Mouse (Mus musculus): ENCODE data around the gene Exoc6. TPM values are rescaled to one million over a fixed set of nuclear protein-coding genes. Genes with fewer than 3 reads are reported as not detected.

Gene Exoc6
- total RNA-seq, 1 experiment from 2014 or later, result 116 TPM

DNA sequence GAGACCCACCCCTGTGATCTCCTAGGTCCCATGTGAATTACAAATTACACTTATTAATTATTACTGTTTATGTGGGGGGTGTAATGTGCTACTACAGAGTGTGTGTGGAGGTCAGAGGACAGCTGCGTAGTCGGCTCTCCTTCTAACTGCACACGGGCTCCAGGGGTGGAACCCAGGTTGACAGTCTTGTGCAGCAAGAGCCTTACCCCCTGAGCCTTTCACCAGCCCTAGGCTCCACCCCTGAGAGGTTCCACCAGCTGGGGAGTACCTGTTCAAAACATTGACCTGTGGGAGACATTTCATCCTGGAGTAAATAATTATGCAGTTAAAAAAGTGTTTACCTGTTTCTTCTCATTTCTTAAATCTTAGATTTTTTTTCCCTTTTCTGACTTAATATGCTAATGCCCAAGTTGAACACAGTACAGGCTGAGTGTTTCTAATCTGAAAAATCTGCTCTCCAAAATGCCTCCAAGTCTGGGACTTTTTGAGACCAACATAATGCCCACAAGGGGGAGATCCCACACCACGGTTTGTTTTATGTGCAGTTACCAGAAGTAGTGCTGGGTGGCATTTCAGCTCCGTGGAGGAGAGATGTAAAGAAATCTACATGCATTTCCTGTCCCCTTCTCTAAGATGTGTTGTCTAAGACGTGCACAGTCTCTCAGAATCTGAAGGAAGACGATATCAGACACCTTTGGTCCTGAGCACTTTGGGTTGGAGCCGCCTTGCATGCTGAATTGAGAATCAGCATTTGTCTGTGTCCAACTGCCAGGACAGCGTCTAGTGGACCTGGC is 9.3 kb downstream of the Exoc6 start:
- peak; percentile 38 to 41; a peak in 2 of 4 replicates for ATAC-seq (replicated peaks in 1 of 2; ENCODE audit: insufficient read depth in 1 of 2, low FRiP score in 2 of 2, low TSS enrichment in 1 of 2, low read depth in 1 of 2, poor library complexity in 2 of 2, severe bottlenecking in 2 of 2)

DNA sequence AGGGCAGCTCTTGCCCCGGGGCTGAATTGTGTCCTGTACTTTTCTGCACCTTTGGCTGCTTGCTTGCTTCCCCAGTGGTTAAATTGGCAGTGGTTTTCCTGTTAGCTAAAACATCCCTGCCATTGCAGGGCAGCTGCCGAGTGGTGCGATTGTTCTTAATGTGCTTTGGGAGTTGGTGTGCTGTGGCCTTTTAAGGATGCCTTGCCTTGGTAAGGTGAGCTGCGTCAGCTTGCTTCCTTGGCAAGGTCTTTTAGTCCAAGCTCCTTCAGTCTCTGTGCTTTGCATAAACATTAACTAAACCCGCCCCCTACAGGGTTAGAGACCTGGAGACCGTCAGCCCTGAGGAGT is 9.8 kb downstream of the Exoc6 start:
- peak in 1 of 2 experiments; percentile 33; a peak in 1 of 4 replicates for ATAC-seq (replicated peaks in 1 of 2; ENCODE audit: insufficient read depth in 1 of 2, low FRiP score in 2 of 2, low TSS enrichment in 1 of 2, low read depth in 1 of 2, poor library complexity in 2 of 2, severe bottlenecking in 2 of 2)

DNA sequence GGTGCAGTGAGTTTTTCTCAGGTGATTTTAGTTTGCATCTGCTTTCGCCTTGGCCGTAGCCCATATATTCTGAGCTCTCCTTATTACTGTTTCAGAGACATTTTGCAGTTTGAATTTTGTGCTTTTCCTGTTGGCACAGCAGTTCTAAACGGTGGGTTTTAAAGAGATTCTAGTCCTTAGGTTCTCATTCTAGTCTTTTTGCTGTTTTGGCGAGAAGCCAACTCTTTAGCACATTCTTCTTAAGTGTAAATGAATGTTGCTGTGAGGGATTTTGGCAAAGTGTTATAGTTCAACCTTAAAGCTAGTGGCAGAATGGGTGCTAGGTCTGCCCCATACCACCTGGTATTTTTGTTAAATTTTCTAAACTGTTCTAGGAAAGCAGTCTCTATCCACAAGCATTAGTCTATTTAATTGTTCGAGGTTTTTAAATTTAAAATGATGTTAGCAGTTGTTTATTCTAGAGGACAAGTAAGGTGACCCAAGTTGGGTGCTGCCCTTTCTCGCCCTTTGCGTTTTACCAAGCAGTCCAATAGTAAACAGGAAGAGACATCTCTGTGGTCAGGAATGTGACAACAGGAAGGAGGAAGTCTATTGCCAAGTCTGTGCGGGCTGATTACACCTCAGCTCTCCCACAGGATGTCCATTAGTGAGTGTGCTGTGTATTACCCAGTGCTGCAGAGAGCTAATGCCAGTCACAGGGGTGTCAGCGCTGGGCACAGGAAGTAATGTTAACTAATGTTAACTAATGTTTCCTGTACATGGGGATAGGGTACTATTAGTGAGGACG is 11.1 kb downstream of the Exoc6 start:
- ATAC-seq (replicated peaks in 1 of 2; ENCODE audit: insufficient read depth in 1 of 2, low FRiP score in 2 of 2, low TSS enrichment in 1 of 2, low read depth in 1 of 2, poor library complexity in 2 of 2, severe bottlenecking in 2 of 2), result peak; percentile 87 to 92

DNA sequence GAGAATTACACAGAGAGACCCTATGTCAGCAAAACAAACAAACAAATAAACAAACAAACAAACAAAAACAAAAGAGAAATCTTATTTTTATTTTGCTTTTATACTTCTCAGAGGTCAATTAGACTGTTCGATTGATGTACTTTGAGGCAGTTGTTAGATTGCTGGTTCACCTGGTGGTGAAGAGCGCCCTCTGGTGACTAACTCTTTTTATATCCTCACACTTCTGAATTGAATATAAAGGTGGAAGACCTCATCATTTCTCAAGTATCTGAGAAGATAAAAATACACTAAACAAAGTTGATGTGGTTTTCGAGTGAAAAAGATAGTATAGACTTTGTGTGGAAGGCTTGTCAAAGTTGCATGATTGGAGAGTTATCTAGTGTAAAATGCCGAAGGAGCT is 13.5 kb downstream of the Exoc6 start:
- no peak for ATAC-seq (replicated peaks in 1 of 2; ENCODE audit: insufficient read depth in 1 of 2, low FRiP score in 2 of 2, low TSS enrichment in 1 of 2, low read depth in 1 of 2, poor library complexity in 2 of 2, severe bottlenecking in 2 of 2)

DNA sequence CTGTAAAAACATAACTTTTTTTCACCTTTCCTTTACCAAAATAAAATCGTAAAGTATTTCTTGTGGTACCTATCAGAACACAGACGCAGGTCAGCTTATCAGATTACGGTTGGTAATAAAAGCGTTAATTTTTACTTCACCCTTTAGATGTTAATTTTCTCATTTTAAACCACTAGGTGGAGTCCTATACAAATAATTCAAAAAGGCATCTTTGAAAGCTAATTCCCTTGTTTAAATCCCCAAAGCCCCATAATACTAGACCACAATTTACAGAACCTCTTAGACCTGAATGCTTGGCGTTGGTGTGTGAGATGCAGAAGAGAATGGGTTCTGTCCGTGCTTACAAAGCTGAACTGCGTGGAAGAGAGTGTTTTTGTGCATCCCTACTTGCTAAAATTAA is 15.6 kb downstream of the Exoc6 start:
- ATAC-seq (replicated peaks in 1 of 2; ENCODE audit: insufficient read depth in 1 of 2, low FRiP score in 2 of 2, low TSS enrichment in 1 of 2, low read depth in 1 of 2, poor library complexity in 2 of 2, severe bottlenecking in 2 of 2), result no peak

DNA sequence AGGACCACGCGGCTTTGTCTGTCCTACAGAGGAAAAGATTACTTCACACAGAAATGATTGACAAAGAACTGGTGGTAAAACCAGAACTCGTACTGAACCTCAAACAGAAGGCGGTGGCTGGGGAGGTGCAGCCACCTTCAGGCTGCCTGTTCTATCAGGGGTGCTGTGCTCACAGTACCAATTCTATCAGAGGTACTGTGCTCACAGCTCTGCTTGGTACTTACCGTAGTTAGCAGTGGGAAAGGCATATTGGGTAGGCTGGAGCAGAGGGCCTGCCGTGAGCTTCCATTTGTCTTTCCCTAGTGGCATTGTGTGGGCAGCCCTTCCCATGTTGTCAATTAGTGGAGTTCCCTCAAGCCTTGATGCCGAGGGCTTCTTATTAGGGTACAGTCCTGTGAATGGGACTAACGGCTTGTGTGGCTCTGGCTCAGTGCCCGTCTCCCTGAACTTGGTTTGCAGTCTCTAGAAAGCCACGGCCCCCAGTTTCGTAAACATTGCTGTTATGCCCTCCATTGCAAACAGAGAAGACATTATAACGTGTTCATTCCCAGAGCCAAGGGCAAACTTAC is 19.1 kb downstream of the Exoc6 start:
- ATAC-seq (replicated peaks in 1 of 2; ENCODE audit: insufficient read depth in 1 of 2, low FRiP score in 2 of 2, low TSS enrichment in 1 of 2, low read depth in 1 of 2, poor library complexity in 2 of 2, severe bottlenecking in 2 of 2), result no peak

DNA sequence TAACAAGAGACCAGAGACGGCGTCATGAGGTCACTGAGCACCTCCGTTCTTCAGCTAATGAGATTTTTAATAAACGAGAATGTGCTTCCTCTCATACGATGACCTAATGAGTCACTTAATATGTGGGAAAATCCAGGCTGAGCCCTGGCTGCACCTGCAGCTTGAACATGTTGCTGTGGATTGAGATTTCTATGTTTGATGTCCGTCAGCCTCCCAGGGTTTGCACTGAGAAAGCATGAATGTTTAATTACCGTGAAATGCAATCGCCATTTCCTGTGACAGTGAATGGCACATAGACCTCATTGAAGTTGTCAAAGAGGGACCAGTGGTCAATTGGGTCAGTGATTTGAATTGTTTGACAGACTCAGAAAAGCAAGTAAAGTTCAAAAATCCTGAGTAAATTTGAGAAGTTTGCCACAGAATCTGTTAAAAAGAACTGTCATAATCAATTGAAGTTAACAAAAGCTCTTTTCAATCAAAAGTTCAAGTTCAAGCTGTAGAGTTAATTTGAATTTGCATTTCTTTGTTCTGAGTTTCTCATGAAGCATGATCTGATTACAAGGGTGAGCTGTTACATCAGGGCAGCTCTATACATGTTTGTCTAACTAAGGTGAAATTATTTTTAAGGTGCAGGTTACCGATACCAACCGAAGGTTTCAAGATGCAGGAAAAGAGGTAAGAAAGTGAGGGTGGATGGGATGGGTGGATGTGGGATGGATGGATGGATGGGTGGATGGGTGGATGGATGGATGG is 20.9 kb downstream of the Exoc6 start:
- ATAC-seq (replicated peaks in 1 of 2; ENCODE audit: insufficient read depth in 1 of 2, low FRiP score in 2 of 2, low TSS enrichment in 1 of 2, low read depth in 1 of 2, poor library complexity in 2 of 2, severe bottlenecking in 2 of 2), result no peak

DNA sequence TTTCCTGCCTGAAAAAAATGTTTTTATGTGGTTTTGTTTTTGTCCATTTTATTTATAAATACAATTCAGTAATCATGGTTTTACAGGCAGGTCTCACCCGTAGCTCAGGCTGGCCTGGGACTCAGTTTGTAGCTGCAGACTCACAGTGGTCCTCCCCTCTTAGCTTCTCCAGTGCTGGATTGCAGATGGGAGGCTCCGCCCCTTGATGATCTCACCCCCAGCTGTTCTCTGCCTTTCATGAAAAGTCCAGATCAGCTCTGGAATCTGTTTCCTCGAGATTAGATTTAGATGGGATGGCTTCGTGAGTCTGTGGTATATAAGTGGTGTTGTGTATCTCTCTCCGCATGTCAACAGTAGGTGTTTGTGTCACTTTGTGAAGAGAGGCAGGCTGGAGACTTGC is 24.6 kb downstream of the Exoc6 start:
- ATAC-seq (replicated peaks in 1 of 2; ENCODE audit: insufficient read depth in 1 of 2, low FRiP score in 2 of 2, low TSS enrichment in 1 of 2, low read depth in 1 of 2, poor library complexity in 2 of 2, severe bottlenecking in 2 of 2), result no peak

DNA sequence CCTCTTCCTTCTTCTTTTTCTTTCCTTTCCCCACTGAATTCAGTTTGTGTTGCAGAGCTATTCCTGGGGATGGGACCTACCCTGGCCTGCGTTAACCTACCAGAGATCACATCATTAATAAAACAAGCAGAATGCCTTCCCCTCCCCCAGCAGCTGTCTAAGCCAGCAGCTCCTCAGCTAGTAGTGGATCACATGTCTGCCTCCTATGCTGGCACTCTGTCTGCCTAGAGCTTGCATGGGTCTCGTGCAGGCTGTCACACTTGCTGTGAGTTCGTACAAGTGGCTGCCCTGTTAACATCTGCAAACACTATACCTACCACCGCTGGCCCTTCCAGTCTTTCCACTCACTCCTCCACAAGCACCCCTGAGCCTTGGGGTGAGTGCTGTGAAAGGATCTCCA is 29.4 kb downstream of the Exoc6 start:
- ATAC-seq (replicated peaks in 1 of 2; ENCODE audit: insufficient read depth in 1 of 2, low FRiP score in 2 of 2, low TSS enrichment in 1 of 2, low read depth in 1 of 2, poor library complexity in 2 of 2, severe bottlenecking in 2 of 2), result no peak

DNA sequence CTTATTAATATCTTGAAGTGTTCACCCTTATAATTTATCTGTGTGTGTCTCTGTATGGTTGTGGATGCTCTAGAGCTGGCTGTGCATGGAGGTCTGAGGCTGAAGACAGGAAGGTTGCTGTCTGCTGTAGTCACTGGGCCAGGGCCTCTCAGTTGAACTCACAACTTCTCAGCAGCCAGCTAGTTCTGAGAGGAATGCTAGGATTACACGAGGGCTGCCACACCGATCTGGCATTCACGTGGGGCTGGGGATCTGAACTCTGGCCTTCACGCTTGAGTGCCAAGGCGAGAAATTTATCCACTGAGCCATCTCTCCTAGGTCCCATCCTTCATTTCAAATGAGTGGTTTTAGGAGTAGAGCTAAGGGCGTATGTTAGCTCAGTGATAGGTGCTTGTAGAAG is 30.2 kb downstream of the Exoc6 start:
- ATAC-seq (replicated peaks in 1 of 2; ENCODE audit: insufficient read depth in 1 of 2, low FRiP score in 2 of 2, low TSS enrichment in 1 of 2, low read depth in 1 of 2, poor library complexity in 2 of 2, severe bottlenecking in 2 of 2), result no peak

DNA sequence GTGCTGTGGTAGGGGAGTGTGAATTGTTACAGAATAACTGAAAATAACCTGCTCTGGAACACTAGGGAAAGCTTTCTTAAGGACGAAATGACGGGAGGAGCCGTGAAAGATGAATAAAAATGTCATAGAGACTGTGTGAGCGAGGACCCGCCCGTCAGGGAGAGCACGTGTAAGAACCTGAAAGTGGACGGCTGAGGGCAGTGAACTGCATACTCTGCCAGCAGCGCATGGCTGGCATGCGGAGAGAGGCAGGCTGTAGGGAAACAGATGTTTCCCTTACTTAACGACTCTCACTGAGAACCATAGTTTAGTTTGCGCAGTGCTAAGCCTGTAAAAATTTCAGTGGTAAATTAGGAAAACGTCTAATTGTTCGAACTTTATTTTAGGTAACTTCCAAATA is 35.0 kb downstream of the Exoc6 start:
- peak; percentile 93 to 97 for ATAC-seq (replicated peaks in 1 of 2; ENCODE audit: insufficient read depth in 1 of 2, low FRiP score in 2 of 2, low TSS enrichment in 1 of 2, low read depth in 1 of 2, poor library complexity in 2 of 2, severe bottlenecking in 2 of 2)

DNA sequence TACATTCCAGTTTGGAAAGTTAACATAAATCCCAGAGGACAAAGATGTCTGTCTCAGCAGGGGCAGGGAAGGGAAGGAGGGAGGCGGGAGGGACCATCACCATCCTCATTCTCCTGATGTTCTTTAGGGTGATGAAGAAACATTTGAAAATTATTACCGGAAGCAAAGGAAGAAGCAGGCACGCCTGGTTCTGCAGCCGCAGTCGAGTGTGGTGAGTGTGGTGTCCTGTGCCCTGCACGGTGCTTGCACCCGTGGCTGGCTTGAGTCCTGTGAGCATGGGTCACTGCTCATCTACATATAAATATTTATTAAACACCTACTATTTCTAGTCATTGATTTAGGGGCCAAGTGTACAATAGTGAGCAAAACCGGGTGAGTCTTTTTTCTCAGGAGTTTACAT is 35.5 kb downstream of the Exoc6 start:
- ATAC-seq (replicated peaks in 1 of 2; ENCODE audit: insufficient read depth in 1 of 2, low FRiP score in 2 of 2, low TSS enrichment in 1 of 2, low read depth in 1 of 2, poor library complexity in 2 of 2, severe bottlenecking in 2 of 2), result peak; percentile 69 to 75

DNA sequence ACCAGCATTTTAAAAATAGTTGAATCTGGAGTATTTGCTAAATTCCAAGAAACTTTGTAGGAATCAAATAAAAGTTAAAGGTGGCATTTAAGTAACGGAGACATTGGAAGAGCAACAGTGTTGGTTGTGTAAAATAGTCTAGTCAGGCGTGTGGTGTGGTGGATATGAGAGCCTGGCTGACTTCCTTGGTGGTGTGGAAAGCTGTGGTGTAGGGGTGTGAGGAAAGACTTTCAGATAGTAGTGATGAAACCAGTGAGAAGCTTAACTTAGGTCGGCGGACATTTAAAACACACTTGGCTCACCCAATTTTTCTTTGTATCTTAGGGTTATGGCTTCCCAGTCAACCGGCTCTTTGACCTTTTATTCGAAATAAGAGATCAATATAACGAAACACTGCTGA is 40.3 kb downstream of the Exoc6 start:
- ATAC-seq (replicated peaks in 1 of 2; ENCODE audit: insufficient read depth in 1 of 2, low FRiP score in 2 of 2, low TSS enrichment in 1 of 2, low read depth in 1 of 2, poor library complexity in 2 of 2, severe bottlenecking in 2 of 2), result peak in 1 of 2 experiments; percentile 69; a peak in 1 of 4 replicates

DNA sequence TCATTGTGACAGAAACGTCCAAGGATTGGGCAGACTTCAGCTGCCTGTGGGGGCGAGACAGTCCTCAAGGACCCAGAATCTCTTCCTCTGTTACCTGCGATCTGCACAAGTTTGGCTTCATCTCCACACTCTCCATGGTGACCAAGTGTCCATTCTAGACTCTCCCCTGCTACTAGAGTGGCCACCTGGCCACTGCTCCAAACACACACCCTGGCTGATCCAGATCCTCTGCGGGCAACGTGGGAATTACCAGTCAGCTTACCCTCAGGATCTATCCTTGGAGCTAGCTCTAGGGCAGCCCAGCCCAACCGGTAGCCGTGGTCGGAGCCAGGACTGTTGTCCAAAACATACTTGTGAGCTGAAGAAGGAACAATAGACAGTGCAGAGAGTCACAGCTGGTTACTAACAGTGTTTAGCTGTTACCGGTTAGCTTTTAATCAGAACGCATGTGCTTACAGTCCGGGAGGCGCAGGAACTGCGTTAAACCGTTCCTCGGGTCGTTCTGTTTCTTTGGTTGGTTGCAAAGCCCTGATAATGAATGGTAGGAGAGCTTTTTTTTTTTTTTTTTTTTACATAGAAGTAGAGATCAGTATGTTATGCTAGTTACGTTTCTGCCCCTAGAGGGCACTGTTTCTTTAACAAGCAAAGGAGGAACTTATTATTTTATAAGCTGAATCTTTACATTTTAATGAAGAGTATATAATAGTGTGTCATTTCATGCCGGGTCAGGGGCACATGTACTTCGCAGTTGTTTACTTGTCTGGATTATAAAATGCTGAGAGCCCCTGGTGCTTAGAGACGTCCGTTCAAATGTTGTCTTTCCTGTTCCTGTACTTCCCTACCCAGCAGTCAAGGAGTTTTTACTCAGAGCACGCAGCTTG is 52.0 kb downstream of the Exoc6 start:
- peak; percentile 57 to 80; a peak in 3 of 4 replicates for ATAC-seq (replicated peaks in 1 of 2; ENCODE audit: insufficient read depth in 1 of 2, low FRiP score in 2 of 2, low TSS enrichment in 1 of 2, low read depth in 1 of 2, poor library complexity in 2 of 2, severe bottlenecking in 2 of 2)

DNA sequence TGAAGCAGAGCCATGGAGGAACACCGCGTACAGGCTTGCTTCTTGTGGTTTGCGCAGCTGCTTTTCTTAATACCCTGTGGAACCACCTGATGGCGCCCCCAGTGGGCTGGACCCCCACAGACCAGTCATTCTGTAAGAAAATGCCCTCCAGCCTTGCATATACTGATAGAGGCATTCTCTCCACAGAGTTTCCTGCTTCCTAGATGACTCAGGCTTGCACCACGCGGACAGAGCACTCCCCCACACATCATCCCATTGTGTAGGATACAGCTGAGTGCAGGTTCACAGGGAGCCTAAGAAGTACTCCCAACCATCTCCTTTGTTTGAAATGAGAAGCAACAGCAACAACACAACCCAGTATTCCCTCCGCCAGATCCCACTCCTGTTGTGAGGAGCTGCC is 59.8 kb downstream of the Exoc6 start:
- no peak for ATAC-seq (replicated peaks in 1 of 2; ENCODE audit: insufficient read depth in 1 of 2, low FRiP score in 2 of 2, low TSS enrichment in 1 of 2, low read depth in 1 of 2, poor library complexity in 2 of 2, severe bottlenecking in 2 of 2)

DNA sequence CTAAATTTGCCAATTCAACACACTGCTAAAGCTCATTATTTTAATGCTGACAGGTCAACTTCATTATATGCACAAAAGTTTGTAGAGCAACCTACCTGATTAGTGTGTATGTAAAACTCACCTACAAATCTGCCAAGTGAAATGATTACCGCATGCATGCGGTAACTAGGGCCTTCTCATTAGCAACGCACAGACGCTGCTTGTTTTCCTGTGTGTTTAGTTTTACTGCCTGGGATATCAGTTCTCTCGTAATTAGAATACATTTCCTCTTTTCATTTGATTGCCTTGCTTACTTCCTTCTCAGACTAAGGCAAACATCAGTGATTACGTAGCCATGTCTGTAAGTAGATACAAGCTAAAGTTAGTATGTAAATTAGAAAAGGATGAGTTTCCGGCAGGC is 62.7 kb downstream of the Exoc6 start:
- no peak for ATAC-seq (replicated peaks in 1 of 2; ENCODE audit: insufficient read depth in 1 of 2, low FRiP score in 2 of 2, low TSS enrichment in 1 of 2, low read depth in 1 of 2, poor library complexity in 2 of 2, severe bottlenecking in 2 of 2)
